Comparison of ENCODE assay signal across 13 mouse cellular contexts in the genomic region with DNA sequence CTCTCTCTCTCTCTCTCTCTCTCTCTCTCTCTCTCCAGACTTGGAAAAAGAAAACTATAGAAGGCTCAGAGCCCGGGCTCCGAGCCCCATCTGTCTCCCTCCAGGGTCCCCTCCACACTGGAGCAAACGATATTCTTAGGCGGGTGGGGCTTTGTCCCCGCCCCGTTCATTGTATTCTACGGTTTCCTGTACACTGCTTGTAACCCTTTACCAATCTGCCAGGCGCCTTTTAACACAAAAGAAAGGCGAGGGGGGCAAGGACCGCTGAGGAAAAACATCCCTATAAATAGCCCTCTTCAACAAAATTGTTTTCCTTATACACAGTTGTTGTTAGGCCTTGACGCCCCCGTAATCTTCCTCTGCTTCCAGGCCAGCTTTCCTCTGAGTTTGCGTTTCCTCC. TPM values are rescaled to one million over a fixed set of nuclear protein-coding genes. Genes with fewer than 3 reads are reported as not detected.
DNase-seq lines count a peak whose midpoint lies in the region; ATAC-seq and TF ChIP-seq lines count a peak whose summit lies in the region.
"Had no signal": no experiment of that assay in that cellular context is flagged by ENCODE, and none has a peak within 500 bp of the region (broad histone marks: within the 10 kb centered on the region; RNA-seq: fewer than 3 reads in every experiment).

No protein-coding gene starts in this region.

- H3K4me3 ChIP-seq in left cerebral cortex, adult 2 months, result no peak overlapping the region
- H3K4me3 ChIP-seq in heart, embryonic 13.5 days, result no peak overlapping the region
- H3K4me3 ChIP-seq in kidney, postnatal 0 days (replicated peaks; ENCODE audit: low read depth, low read length), result no peak overlapping the region
- H3K4me3 ChIP-seq: liver, embryonic 12.5 days had no signal

- peak in 1 of 2 experiments; percentile 6 for DNase-seq in left cerebral cortex, adult 2 months (ENCODE audit: extremely low spot score in 1 of 2, low spot score in 2 of 2)
- no peak for DNase-seq in left cerebral cortex, postnatal 25 days (ENCODE audit: low spot score in 2 of 2)
- DNase-seq in kidney, postnatal 0 days (ENCODE audit: low spot score), result peak; percentile 54
- peak; percentile 76 for DNase-seq in lung, postnatal 36 days
- DNase-seq in cerebellum, adult 18-20 months, result no peak
- DNase-seq: adrenal gland, postnatal 25 days; cerebellum, postnatal 36 days; midbrain, embryonic 14.5 days had no signal

- peak overlapping the region; percentile 21; the same call in 1 of the 2 replicates for H3K4me2 ChIP-seq in heart, embryonic 13.5 days
- 0 out of 2 replicates have a peak overlapping the region, but pooled peaks have one; percentile 1 for H3K4me2 ChIP-seq in kidney, postnatal 0 days (ENCODE audit: low read length)
- H3K4me2 ChIP-seq: liver, embryonic 12.5 days had no signal

- H3K36me3 ChIP-seq in heart, embryonic 13.5 days, result no peaks in the 10 kb centered on the region
- no peaks in the 10 kb centered on the region for H3K36me3 ChIP-seq in kidney, postnatal 0 days (ENCODE audit: insufficient read depth, low read length)
- H3K36me3 ChIP-seq: liver, embryonic 12.5 days had no signal

- no peaks in the 10 kb centered on the region for H3K9me3 ChIP-seq in heart, embryonic 13.5 days
- no peaks in the 10 kb centered on the region for H3K9me3 ChIP-seq in kidney, postnatal 0 days (replicated peaks; ENCODE audit: low read length)
- H3K9me3 ChIP-seq: liver, embryonic 12.5 days had no signal

- H3K4me1 ChIP-seq in heart, embryonic 13.5 days, result peaks cover 9% of the 10 kb centered on the region
- H3K4me1 ChIP-seq in kidney, postnatal 0 days (replicated peaks; ENCODE audit: insufficient read depth, low read length), result peaks cover 3% of the 10 kb centered on the region; the same call in 1 of the 2 replicates
- H3K4me1 ChIP-seq: liver, embryonic 12.5 days had no signal

- intact Hi-C loops in left cerebral cortex, adult 2 months (cut with DNase I), result loop anchor here (10.0 kb wide), 1 partner anchor 100 kb away; no protein-coding TSS in a partner anchor
- intact Hi-C loops in left cerebral cortex, postnatal 25 days (cut with DNase I), result loop anchor here (10.0 kb wide), 2 partner anchors 100 to 190 kb away; no protein-coding TSS in a partner anchor

- H3K9ac ChIP-seq in heart, embryonic 13.5 days, result no peak overlapping the region
- no peak overlapping the region for H3K9ac ChIP-seq in kidney, postnatal 0 days (ENCODE audit: low read depth, low read length)
- H3K9ac ChIP-seq: liver, embryonic 12.5 days had no signal

- H3K27ac ChIP-seq in left cerebral cortex, adult 2 months, result peak overlapping the region; percentile 24; the same call in 1 of the 2 replicates
- peak overlapping the region; percentile 41; the same call in 1 of the 2 replicates for H3K27ac ChIP-seq in heart, embryonic 13.5 days (replicated peaks)
- peak overlapping the region; percentile 72 for H3K27ac ChIP-seq in kidney, postnatal 0 days
- H3K27ac ChIP-seq: liver, embryonic 12.5 days had no signal

- 53% methylated on average over 13 of the region's 13 CpGs for WGBS in heart, embryonic 13.5 days
- 57% methylated on average over 13 of the region's 13 CpGs for WGBS in kidney, postnatal 0 days

- ATAC-seq in heart, embryonic 13.5 days (ENCODE audit: extremely low read depth, insufficient number of reproducible peaks, low FRiP score, low TSS enrichment), result no peak
- no peak for ATAC-seq in kidney, postnatal 0 days (replicated peaks; ENCODE audit: low FRiP score, low read depth)
- ATAC-seq in cerebellum, adult (ENCODE audit: insufficient number of reproducible peaks, low FRiP score, low TSS enrichment), result no peak
- ATAC-seq in inflammation-experienced regulatory T-cells, adult 6 months, result no peak
- ATAC-seq: liver, embryonic 12.5 days had no signal

- no peak for TF ChIP-seq CTCF in left cerebral cortex, adult 2 months (IDR thresholded peaks at IDR 0.05)
- no peak for TF ChIP-seq CTCF in kidney, postnatal 0 days (IDR thresholded peaks at IDR 0.05; ENCODE audit: low read depth)

- H3K27me3 ChIP-seq in heart, embryonic 13.5 days (replicated peaks), result no peaks in the 10 kb centered on the region
- H3K27me3 ChIP-seq in kidney, postnatal 0 days (ENCODE audit: insufficient read depth, low read length), result no peaks in the 10 kb centered on the region

RNA-seq across cellular contexts. Expression of a gene that starts 11.9 kb away (rescaled TPM):
- total RNA-seq in left cerebral cortex, adult 2 months (2021), result 10 to 100 TPM; 19.1 to 20.6 TPM
- 10 to 100 TPM; 18.5 to 19.9 TPM for total RNA-seq in left cerebral cortex, postnatal 25 days (2021)
- polyA plus RNA-seq in heart, embryonic 13.5 days (2015; fragmentation: Nextera tagmentation; extraction: Ambion mirVana), result 26.2 and 27.9 TPM in 2 replicates
- 5.4 and 5.9 TPM in 2 replicates for polyA plus RNA-seq in kidney, postnatal 0 days (2015; fragmentation: Nextera tagmentation; extraction: Ambion mirVana)
- 10 to 100 TPM; 16.4 to 26.3 (median 23.6) TPM for polyA plus RNA-seq in inflammation-experienced regulatory T-cells, adult 6 months (2017; shearing (Covaris generic))

RNA-seq across cellular contexts. Expression of a gene that starts 17.1 kb away (rescaled TPM):
- total RNA-seq in left cerebral cortex, adult 2 months (2021), result 10 to 100 TPM; 21.4 to 23.3 TPM
- total RNA-seq in left cerebral cortex, postnatal 25 days (2021), result 10 to 100 TPM; 21.7 to 22.8 TPM
- 26.9 and 27.3 TPM in 2 replicates for polyA plus RNA-seq in heart, embryonic 13.5 days (2015; fragmentation: Nextera tagmentation; extraction: Ambion mirVana)
- 28.8 and 29.9 TPM in 2 replicates for polyA plus RNA-seq in kidney, postnatal 0 days (2015; fragmentation: Nextera tagmentation; extraction: Ambion mirVana)
- 10 to 100 TPM in 2 of 3 experiments, 1 to 10 TPM in 1; 7.1 to 14.7 (median 14.3) TPM for polyA plus RNA-seq in inflammation-experienced regulatory T-cells, adult 6 months (2017; shearing (Covaris generic))
- total RNA-seq: MEL had no signal

Comparison
In these comparisons a context has a peak if more than half of its experiments do, and no peak if none do; other contexts are left out.
1. DNase-seq: peak in kidney, postnatal 0 days (single experiment) and lung, postnatal 36 days (single experiment); none in left cerebral cortex, postnatal 25 days (0 of 2) and cerebellum, adult 18-20 months (0 of 2).
2. Peak in every context shown above with its lines, with median percentiles within 50 percentile points of each other: H3K27ac ChIP-seq.